Mouse (Mus musculus) kidney, embryonic 16.5 days (tissue): ENCODE measurements around the gene Acot6. TPM values are rescaled to one million over a fixed set of nuclear protein-coding genes. Genes with fewer than 3 reads are reported as not detected.
"Not testable (repeated sequence)": the region's sequence is repeated elsewhere in the genome, so short reads cannot be mapped to it uniquely, and the experiment has no call there.

Experiments used
- ATAC-seq: fragments of 200-750 bp; cut with Nextera tagmentation; 2 replicates; pipeline ENCODE4 v1.8.0; 2017; ENCODE audit warnings: moderate TSS enrichment; ENCODE audit not compliant: low FRiP score, low TSS enrichment
- H3K27ac ChIP-seq: fragments of 300-500 bp; sonication (generic); 2 replicates; pipeline ENCODE4 v1.5.1; 2014; ENCODE audit warnings: low read length
- H3K27me3 ChIP-seq: fragments of 300-500 bp; sonication (generic); 2 replicates; pipeline ENCODE4 v1.6.1; 2014; ENCODE audit warnings: low read length, control low read depth, mixed read lengths; ENCODE audit not compliant: insufficient read depth
- H3K36me3 ChIP-seq: fragments of 300-500 bp; sonication (generic); 2 replicates; pipeline ENCODE4 v1.6.1; 2014; ENCODE audit warnings: low read length, control low read depth, mixed read lengths; ENCODE audit not compliant: insufficient read depth
- H3K4me1 ChIP-seq: fragments of 300-500 bp; sonication (generic); 2 replicates; pipeline ENCODE4 v1.6.1; 2014; ENCODE audit warnings: low read length, control low read depth, mixed read lengths; ENCODE audit not compliant: insufficient read depth
- H3K4me2 ChIP-seq: fragments of 300-500 bp; sonication (generic); replicated peaks from 2 replicates; pipeline ENCODE4 v1.6.1; 2014; ENCODE audit warnings: low read depth, low read length
- H3K4me3 ChIP-seq: fragments of 300-500 bp; sonication (generic); 2 replicates; pipeline ENCODE4 v1.5.1; 2014; ENCODE audit warnings: mild to moderate bottlenecking, low read length
- H3K9ac ChIP-seq: fragments of 300-500 bp; sonication (generic); replicated peaks from 2 replicates; pipeline ENCODE4 v1.6.1; 2014; ENCODE audit warnings: low read length
- H3K9me3 ChIP-seq: fragments of 300-500 bp; sonication (generic); 2 replicates; pipeline ENCODE4 v1.6.1; 2016; ENCODE audit warnings: low read length, control low read depth
- WGBS: fragments of 180-500 bp; shearing (Covaris S2); extraction: QIAGEN DNeasy Blood & Tissue Kit; methylation state at CpG from one replicate; pipeline ENCODE4 v1.1.7; 2014; 5-methylcytosine and 5-hydroxymethylcytosine counted together
- polyA plus RNA-seq: library from polyadenylated mRNA; unstranded; fragments of >200 nt; fragmentation: Nextera tagmentation; extraction: Ambion mirVana; gene quantifications from 2 replicates; pipeline ENCODE4 v1.2.1, GENCODE M21; 2015

Acot6 gene
- polyA plus RNA-seq: 1.7 and 1.9 TPM in 2 replicates

GRCm38 (mm10) chr12:84100604-84101492, at the start of gene Acot6:
Gene Acot6, plus strand, starts transcription at chr12:84100654.
- peak; percentile 74 for ATAC-seq
- WGBS: under 1% methylated on average over 62 of the region's 80 CpGs
- Histone ChIP-seq H3K4me3 (peak within 1 kb of the TSS; percentile 60), H3K4me2 (peak within 1 kb of the TSS; percentile 89), H3K9ac (peak within 1 kb of the TSS; percentile 74)
- not testable (repeated sequence) for H3K27me3 ChIP-seq, H3K36me3 ChIP-seq, H3K4me1 ChIP-seq, H3K9me3 ChIP-seq, H3K27ac ChIP-seq

DNA sequence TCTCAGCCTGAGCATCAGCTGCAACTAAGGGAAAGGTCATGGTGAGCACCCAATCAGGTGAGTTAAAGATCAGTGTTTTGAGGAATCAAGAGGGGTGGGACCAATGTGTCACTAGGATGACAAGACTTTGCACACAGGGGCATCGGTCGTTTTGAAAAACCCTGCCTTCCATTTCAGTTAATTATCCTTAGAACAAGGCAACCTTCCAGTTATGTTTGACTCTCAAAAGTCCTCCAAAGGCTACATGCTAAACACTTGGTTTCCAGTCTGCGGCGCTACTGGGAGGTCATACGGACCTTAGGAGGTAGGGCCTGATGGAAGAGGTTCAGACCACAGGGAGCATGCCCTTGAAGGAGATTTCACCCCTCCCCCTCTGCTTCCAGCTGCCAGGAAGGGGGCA, 49.7 kb upstream of the Acot6 start:
- H3K27ac ChIP-seq, H3K4me1 ChIP-seq, H3K9ac ChIP-seq, H3K9me3 ChIP-seq, H3K36me3 ChIP-seq, ATAC-seq, H3K4me3 ChIP-seq, H3K4me2 ChIP-seq: not testable (repeated sequence)
- 80% methylated on average over 5 of the region's 5 CpGs for WGBS
- peaks cover 11% of the 10 kb centered on the region for H3K27me3 ChIP-seq

GRCm38 (mm10) chr12:84051937-84052474, 48.4 kb upstream of the Acot6 start, which contains the start of gene Acot3:
Gene Acot3, plus strand, starts transcription at chr12:84052144.
- H3K9ac ChIP-seq: no peak within 1 kb of the TSS
- WGBS: 68% methylated on average over 5 of the region's 5 CpGs
- ATAC-seq: no peak
- H3K9me3 ChIP-seq: peaks cover 5% of the 10 kb centered on the region; the same call in 1 of the 2 replicates
- peaks cover 4% of the 10 kb centered on the region; the same call in 1 of the 2 replicates for H3K4me1 ChIP-seq
- H3K4me2 ChIP-seq: 0 out of 2 replicates have a peak within 1 kb of the TSS, but pooled peaks have one; percentile 5
- peaks cover 11% of the 10 kb centered on the region for H3K27me3 ChIP-seq
- H3K27ac ChIP-seq: no peak within 1 kb of the TSS
- H3K4me3 ChIP-seq: peak within 1 kb of the TSS; percentile 50
- H3K36me3 ChIP-seq: no peaks in the 10 kb centered on the region

DNA sequence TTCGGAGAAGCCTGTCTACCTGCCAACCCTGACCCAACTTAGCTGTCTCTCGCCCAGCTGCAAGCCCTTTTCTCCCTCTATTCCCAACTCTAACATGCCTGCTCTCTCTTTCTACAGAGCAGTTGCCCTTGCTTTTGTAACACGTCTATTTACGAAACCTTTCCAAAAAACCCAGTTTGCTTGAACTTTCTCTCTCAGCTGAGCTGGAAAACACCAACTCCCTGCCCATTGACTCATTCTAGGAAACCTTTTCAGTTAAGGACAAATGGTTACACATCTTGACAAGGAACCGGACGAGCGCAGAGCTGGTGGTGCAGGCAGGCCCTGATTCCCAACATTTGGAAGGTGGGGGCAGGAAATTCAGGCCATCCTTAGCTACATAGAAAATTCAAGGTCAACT, 47.8 kb upstream of the Acot6 start:
- WGBS: 87% methylated on average over 7 of the region's 7 CpGs
- Histone ChIP-seq H3K27ac (no peak overlapping the region), H3K4me2 (0 out of 2 replicates have a peak overlapping the region, but pooled peaks have one; percentile 5), H3K4me3 (no peak overlapping the region), H3K36me3 (no peaks in the 10 kb centered on the region), H3K9ac (no peak overlapping the region), H3K9me3 (peaks cover 5% of the 10 kb centered on the region; the same call in 1 of the 2 replicates), H3K4me1 (peaks cover 4% of the 10 kb centered on the region; the same call in 1 of the 2 replicates), H3K27me3 (peaks cover 11% of the 10 kb centered on the region)
- no peak for ATAC-seq

- WGBS: 12% methylated on average over 16 of the region's 16 CpGs
- no peak for ATAC-seq
- Histone ChIP-seq H3K4me1 (peaks cover 4% of the 10 kb centered on the region; the same call in 1 of the 2 replicates), H3K4me2 (peak overlapping the region; percentile 78), H3K4me3 (peak overlapping the region; percentile 50), H3K36me3 (no peaks in the 10 kb centered on the region), H3K9me3 (peaks cover 4% of the 10 kb centered on the region; the same call in 1 of the 2 replicates), H3K27me3 (peaks cover 11% of the 10 kb centered on the region), H3K9ac (peak overlapping the region; percentile 59), H3K27ac (no peak overlapping the region)
Observed at GRCm38 (mm10) chr12:84053173-84053572, 47.3 kb upstream of the Acot6 start.

GRCm38 (mm10) chr12:84053679-84054391, 46.6 kb upstream of the Acot6 start:
- 4% methylated on average over 33 of the region's 46 CpGs for WGBS
- Histone ChIP-seq H3K36me3 (no peaks in the 10 kb centered on the region), H3K27me3 (peaks cover 11% of the 10 kb centered on the region), H3K4me2 (peak overlapping the region; percentile 78), H3K9ac (peak overlapping the region; percentile 59), H3K9me3 (no peaks in the 10 kb centered on the region), H3K4me3 (peak overlapping the region; percentile 50), H3K4me1 (peaks cover 4% of the 10 kb centered on the region; the same call in 1 of the 2 replicates), H3K27ac (no peak overlapping the region)
- ATAC-seq: peak; percentile 54

- H3K27me3 ChIP-seq: no peaks in the 10 kb centered on the region
- no peaks in the 10 kb centered on the region for H3K4me1 ChIP-seq
- H3K9ac ChIP-seq: no peak overlapping the region
- no peak overlapping the region for H3K4me2 ChIP-seq
- H3K27ac ChIP-seq: no peak overlapping the region
- H3K4me3 ChIP-seq: no peak overlapping the region
- no peak for ATAC-seq
- peaks cover 3% of the 10 kb centered on the region; the same call in 1 of the 2 replicates for H3K9me3 ChIP-seq
- 32% methylated on average over 2 of the region's 2 CpGs for WGBS
- H3K36me3 ChIP-seq: no peaks in the 10 kb centered on the region
Observed at GRCm38 (mm10) chr12:84060946-84061345, 39.5 kb upstream of the Acot6 start.

DNA sequence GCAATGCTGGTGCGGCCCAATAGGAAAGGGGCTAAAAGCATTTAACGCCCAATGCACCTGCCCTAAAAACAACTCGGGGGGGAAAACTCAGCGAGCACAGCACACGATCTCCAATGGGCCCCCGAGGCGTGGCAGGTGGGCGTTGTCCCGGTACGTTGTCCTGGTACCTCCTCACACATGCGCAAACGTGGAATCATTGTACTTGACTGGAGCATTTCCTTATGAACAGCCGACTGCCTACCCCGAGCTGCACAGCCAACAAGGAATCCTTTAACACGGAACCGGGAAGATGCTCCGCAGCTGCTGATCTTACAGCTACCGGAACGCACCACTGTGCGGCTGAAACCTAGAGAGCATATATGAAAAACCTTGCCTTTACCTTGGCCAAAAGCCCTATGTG, 38.1 kb upstream of the Acot6 start:
- 95% methylated on average over 20 of the region's 20 CpGs for WGBS
- no peak overlapping the region for H3K4me3 ChIP-seq
- no peak overlapping the region for H3K4me2 ChIP-seq
- H3K9me3 ChIP-seq: peaks cover 3% of the 10 kb centered on the region; the same call in 1 of the 2 replicates
- no peaks in the 10 kb centered on the region for H3K36me3 ChIP-seq
- no peak overlapping the region for H3K9ac ChIP-seq
- no peaks in the 10 kb centered on the region for H3K4me1 ChIP-seq
- H3K27ac ChIP-seq: no peak overlapping the region
- ATAC-seq: no peak
- no peaks in the 10 kb centered on the region for H3K27me3 ChIP-seq

DNA sequence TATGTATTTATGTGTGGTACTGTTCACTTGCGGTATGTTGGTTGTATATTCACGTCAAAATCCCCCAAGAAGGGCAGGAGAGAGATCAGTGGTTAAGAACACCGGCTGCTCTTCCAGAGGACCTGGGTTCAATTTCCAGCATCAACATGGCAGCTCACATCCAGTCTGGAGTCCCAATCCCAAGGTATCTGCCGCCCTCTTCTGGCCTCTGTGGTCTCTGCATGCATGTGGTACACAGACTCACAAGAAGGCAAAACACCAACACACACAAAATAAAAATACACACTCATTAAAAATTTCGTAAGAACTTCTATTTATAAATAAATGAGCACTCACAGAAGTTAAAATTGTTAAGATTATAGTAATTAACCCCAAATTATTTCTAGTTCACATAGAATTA, 37.2 kb upstream of the Acot6 start:
- H3K4me3 ChIP-seq: no peak overlapping the region
- H3K9ac ChIP-seq: no peak overlapping the region
- WGBS: 72% methylated on average over 5 of the region's 5 CpGs
- peaks cover 3% of the 10 kb centered on the region; the same call in 1 of the 2 replicates for H3K9me3 ChIP-seq
- no peaks in the 10 kb centered on the region for H3K36me3 ChIP-seq
- no peak for ATAC-seq
- no peak overlapping the region for H3K4me2 ChIP-seq
- peaks cover 8% of the 10 kb centered on the region for H3K27me3 ChIP-seq
- no peaks in the 10 kb centered on the region for H3K4me1 ChIP-seq
- H3K27ac ChIP-seq: no peak overlapping the region
